Mouse (Mus musculus) mouse embryonic stem cell (cell line): Measurements from ENCODE around the gene App.

Experiments
- in situ Hi-C, 2 experiments: fragments of 300-500 bp; cut with MboI; formaldehyde crosslinking; loops; 1 replicate in 1 of 2; 3 replicates in 1 of 2; pipeline ENCODE4 v1.14.3; 2019 to 2020; ENCODE audit warnings: low sequenced_read_pairs in 2 of 2, low pct_unique_long_range_greater_than_20kb in 1 of 2, mixed read lengths in 1 of 2; ENCODE audit not compliant: unreplicated experiment in 1 of 2

Gene App

DNA sequence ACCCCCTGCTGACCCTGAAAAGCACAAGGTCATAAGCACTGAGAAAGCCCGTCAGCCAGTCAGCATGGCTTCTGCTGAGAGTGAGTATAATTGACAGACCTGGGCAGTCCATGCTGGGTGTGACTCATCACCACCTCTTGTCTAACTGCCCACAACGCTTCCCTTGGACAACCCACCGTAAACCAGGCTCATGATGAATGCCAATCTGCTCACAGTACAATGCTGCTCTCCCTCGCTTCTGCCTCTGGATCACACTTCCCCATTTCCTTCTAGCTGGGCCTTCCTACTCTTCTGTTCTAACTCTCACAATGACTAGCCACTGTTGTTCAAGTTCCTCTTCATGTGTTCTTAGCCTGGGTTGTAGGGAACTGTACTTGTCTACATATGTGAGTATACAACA, 206.6 kb downstream of the App start:
- in situ Hi-C loops: loop anchor here in 1 of 2 experiments (25.0 kb wide), 1 partner anchor 720 kb away; no protein-coding TSS in a partner anchor

DNA sequence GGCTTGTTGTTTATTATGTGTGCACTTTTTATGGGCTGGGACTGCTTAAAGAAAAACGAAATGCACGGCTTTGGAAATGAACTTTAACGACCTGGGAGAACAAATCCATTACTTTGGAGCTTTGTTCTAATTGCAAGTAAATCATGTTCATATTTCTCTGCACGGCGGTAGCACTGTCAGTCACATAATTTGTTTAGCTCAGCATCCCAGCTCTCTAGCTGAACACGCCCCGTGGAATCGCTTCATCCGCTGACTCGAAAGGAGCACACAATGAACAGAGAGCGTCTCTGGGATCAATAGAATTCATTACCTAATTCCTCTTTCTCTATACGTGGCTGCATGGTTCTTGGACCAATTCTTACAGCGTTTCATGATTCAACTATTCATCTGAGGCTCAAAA, 207.5 kb downstream of the App start:
- in situ Hi-C loops: loop anchor here in 1 of 2 experiments (25.0 kb wide), 1 partner anchor 721 kb away; no protein-coding TSS in a partner anchor

DNA sequence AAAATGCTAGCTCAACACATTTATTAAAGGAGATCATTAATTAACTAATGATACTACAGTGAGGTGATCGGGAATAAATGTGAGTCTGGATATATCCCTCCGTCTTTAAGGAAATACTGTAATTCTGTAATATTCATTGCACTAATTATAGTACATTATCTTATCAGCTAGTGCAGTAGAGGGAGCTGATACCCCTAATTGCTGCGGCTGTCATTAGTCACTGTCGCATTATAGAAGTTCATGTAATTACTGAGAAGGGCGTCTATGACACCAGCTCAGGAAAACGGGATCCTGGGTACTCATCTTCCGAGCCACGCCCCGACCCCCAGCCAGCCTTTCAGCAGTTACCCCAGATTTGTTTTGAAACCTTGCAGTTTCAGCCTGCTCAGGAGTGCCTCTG, 209.6 kb downstream of the App start:
- in situ Hi-C loops: loop anchor here in 1 of 2 experiments (25.0 kb wide), 1 partner anchor 723 kb away; no protein-coding TSS in a partner anchor

DNA sequence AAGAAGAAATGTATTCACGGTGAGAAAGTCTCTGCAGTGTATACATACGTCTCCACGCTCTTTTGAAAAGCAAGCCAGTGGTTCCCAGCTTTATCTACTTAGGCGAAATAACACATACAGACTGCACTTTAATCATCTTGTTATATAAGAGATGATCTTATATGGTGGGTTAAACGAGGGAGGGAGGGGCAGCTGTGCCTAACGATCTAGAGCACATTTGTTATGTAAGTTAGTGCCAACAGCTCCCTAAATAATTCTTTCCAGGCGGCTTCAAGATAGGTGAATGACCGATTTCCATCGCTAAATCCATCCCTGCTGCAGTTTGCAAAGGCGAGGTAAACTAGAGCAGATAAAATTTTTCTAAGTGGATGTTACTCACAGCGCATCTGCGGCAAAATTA, 210.0 kb downstream of the App start:
- in situ Hi-C loops: loop anchor here in 1 of 2 experiments (25.0 kb wide), 1 partner anchor 724 kb away; no protein-coding TSS in a partner anchor

DNA sequence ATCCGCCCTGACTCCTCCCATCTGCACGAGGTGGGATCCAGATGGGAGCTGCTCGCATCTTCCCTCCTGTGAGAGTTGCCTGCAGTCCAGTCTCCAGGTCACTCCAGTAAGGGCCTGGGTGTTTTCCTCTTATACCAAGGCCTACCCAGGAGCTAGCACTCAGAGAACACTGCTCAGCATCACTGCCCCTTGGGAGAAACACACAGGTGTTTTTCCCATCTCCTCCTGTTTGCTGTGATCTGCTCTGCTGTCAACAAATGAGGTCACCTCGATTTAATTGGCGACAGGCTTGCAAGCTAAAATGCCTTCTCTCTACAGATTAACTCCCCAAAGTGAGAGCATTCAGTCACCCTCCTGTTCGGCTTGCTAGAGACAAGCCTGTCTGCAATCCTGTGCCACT, 216.3 kb downstream of the App start:
- in situ Hi-C loops: loop anchor here in 1 of 2 experiments (25.0 kb wide), 1 partner anchor 730 kb away; no protein-coding TSS in a partner anchor

DNA sequence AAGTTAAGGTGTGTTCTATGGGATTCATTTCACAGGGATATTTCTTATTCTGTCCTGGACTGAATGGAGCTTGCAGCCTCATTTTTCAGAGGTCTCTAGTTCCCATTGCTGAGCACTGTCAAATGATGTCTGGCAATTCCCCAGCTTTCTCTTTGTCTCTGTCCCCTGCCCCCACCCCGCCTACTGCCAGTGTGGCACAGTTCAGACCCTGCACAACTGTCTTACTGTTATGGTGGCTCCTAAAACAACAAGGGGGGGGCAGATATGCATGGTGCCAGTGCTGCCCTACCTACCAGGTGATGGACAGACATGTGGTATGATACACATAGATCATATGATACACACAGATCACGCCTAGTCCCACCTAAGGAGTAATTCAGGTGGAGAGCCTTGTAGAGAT, 216.9 kb downstream of the App start:
- in situ Hi-C loops: loop anchor here in 1 of 2 experiments (25.0 kb wide), 1 partner anchor 731 kb away; no protein-coding TSS in a partner anchor

DNA sequence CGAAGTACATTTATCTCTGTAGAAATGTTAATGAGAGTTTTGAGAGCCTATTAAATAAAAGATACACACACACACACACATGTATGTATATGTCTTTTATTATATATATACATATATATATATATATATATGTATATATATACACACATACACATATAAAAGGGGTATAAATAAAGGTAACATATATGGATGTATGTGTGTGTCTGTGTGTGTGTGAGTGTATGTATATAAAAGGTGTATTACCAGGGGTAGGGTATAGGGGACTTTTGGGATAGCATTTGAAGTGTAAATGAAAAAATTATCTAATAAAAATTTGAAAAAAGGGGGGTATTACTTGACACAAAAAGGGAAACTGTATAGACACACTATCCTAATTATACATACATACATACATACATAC, 217.7 kb downstream of the App start:
- in situ Hi-C loops: loop anchor here in 1 of 2 experiments (25.0 kb wide), 1 partner anchor 731 kb away; no protein-coding TSS in a partner anchor

DNA sequence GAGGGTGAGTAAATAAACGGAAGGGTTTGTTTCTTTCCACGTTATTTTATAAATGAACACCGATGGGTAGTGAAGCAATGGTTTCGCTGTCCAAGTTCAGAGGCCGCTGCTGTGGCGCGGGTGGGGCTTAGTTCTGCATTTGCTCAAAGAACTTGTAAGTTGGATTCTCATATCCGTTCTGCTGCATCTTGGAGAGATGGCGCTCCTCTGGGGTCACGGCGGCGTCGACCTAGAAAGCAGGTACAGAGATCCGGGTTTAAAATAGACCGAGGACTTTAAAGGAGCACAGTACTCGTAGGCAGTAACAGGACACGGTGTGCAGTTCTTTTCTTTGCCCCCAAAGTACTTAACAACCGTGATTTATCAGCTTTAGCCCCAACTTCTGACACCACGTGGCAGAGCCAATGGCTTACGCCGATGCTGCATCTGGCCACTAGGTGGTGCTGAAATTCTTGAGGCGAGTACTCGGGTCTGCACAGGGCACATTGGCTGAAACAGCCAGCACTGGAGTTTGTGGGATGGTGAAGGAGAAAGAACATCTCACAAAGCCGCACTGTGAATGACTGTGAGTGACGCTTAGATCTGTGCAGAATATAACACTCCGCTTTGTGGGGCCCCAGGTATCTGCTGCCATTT, 218.2 kb downstream of the App start:
- in situ Hi-C loops: loop anchor here in 1 of 2 experiments (25.0 kb wide), 1 partner anchor 732 kb away; no protein-coding TSS in a partner anchor

DNA sequence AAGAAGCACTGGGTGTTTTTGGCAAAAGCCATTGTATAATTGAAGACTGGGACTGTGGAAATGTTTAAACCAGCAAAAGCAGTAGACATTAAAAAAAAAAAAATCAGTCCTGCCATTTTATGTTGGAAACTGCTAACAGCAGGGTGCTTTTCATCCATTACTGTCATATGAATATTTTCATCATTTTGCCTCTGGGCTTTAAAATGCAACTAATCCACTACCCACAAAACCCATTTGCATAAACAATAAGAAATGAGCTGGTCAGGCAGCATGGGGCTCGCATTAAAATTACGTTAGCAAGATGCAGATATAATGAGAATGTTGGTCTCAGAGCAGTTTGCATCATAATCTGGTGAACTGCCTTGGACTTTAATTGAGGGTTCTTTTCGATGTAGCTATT, 242.5 kb downstream of the App start:
- in situ Hi-C loops: no loop called here

DNA sequence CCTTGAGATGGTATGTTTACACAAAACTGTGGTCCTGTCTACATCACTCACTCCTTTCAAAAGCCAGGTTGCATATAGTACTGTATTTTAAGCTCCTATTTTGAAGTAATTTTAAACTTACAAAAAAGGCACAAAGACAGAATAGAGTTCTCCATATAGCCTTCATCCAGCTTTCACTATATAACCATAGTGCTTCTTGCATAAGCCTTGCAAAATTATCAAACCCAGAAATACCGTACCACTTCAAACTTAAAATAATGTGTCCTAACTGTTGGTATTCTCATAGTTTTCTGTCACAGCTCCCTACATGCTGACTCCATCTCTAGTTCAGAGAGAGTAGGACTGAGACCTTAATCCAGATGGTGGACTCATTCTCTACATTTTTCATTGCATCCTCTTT, 245.7 kb downstream of the App start:
- in situ Hi-C loops: no loop called here

DNA sequence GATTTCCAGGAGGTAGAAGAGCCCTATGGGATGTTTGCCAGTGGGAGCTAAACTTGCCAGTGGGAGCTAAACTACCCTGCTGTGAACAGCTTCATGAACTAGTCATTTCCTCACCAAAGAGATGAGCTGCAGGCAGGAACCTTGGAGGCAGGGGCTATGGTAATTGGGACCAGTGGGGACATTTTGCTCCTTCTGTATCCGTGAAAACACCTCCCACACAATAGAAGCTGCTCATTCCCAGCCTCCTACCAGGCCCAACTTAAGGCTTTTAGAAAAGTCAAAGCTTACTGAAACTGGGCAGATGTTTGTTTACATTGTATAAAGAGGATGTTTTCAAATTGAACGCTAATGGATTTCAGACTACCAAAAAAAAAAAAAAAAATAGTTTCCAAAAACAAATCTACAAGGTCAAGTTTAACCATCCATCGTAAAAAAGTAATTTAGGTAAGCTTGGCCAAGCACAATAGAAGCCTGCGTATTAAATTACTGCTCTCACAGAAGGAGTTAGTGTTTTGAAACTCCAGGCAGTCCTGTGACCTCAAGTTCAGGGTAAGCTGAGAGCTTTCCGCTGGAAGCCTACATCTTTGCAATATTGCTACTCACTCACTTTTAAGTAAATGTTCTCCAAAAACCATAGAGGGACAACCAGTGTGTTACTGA, 253.8 kb downstream of the App start:
- in situ Hi-C loops: no loop called here

DNA sequence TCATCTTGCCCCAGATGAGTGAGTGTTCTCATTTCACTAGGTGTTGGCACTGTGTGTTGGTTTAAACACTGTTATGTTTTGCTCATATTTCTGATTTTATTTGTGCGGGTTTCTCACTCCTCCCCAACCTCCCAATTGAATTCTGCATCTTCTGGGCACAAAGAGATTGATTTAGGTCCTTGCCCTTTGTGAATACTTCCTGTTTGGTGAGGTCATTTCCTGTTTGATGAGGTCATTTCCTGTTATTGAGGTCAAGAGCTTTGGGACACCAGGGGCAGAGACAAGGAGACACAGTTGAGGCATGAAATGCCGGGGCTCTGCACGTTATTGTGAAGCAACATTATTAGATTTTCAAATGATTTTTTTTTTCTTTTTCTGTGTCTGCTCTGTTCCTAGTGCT, 254.5 kb downstream of the App start:
- in situ Hi-C loops: no loop called here

DNA sequence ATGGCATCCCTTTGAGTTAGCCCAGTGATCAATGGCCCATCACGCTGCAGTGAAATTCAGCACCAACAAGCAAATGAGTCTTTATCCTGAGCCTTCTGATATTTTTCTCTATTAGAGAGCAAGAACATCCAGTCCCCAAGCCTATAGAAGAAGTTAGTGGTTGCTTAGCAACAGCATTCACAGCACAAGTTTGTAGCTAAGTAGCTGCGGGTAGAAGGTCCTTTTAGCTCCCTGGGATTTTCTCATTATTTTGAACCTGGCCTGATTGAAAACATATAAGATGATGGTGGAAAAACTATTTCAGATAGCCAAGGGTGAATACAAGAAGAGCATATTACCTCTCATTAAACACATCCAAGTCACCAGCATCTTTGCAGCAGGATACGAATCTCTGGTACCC, 256.8 kb downstream of the App start:
- in situ Hi-C loops: no loop called here

DNA sequence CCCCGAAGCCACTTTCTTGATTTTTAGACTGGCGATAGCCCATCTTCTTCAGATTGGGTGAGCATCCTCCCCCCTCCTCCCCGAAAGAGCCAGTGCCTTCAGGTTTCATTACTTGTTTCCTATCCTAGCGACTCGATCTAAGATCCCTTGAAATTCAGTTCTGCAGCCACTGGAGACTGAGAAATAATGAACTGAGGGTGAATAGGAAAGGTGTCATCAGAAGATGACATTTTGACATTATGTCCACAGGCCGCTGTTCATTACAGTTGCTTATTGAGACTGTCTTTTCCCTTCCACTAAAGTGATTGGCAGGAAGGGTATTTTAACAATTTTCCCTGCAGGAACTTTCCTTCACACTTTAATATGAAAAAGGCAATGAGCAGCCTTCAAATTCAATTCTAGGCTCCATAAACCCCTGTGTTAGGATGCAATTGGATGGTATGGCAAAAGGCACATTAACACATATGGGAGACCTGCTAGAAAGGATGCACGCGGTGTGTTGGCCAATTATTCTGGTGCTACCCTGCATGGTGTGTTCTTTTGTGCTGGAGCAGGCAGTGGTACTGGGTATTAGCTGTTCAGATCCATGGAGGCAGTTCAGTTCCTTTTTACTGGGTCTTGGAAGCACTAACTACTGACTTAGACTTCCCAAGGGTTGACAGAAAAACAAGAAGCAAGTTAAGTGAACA, 261.9 kb downstream of the App start:
- in situ Hi-C loops: no loop called here

DNA sequence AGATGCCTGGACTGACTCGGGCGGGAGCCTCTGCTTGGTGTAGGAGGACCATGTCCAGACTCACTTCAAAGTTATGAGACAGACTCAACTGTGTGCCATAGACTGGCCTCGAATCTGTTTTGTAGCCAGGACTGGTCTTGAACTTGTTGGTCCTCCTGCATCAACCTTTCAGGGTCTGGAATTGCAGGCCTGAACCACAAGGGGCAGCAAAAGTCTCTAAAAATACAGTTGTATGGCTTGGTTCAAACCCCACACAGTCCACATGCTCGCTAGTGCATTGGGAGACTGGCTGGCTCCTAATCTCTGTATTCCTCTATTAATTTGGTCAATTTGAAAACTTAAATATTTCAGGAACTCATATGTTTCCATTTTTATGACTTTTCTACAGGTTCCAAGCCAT, 270.6 kb downstream of the App start:
- in situ Hi-C loops: no loop called here
